Mouse (Mus musculus): ENCODE results near the gene AI837181. TPM values are rescaled to one million over a fixed set of nuclear protein-coding genes. Genes with fewer than 3 reads are reported as not detected.
"Not testable (repeated sequence)": the region's sequence is repeated elsewhere in the genome, so short reads cannot be mapped to it uniquely, and the experiment has no call there.

Gene AI837181
- total and polyA plus RNA-seq, 3 experiments: 10.2 to 59.5 (median 29.8) TPM

DNA sequence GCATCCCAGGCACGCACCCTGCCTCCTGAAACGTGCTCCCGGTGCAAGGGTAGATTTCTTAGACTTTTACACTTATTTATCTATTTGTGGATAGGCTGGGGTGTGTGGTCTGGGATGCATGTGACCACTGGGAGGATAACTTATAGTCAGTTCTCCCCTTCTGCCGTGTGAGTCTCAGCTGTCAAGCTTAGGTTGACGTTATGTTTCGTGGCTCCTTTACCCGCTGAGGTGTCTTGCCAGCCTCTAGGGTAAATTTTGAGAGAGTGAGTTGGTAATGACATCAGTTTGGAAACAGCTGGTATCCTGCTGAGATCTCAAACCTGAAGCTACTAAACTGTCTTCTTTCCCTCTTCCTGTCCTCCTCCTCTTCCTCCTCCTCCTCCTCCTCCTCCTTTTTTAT is 19.0 kb upstream of the AI837181 start:
- H3K9me3 ChIP-seq (replicated peaks): no peaks in the 10 kb centered on the region
- peak overlapping the region; percentile 58 for H3K4me3 ChIP-seq (ENCODE audit: low read depth, low read length)
- peaks cover 40% of the 10 kb centered on the region for H3K4me1 ChIP-seq (ENCODE audit: insufficient read depth, low read depth, low read length)
- no peak for ATAC-seq (ENCODE audit: extremely low read depth, insufficient number of reproducible peaks, low FRiP score, poor library complexity, severe bottlenecking)
- peaks cover 5% of the 10 kb centered on the region; the same call in 1 of the 2 replicates for H3K27me3 ChIP-seq (ENCODE audit: insufficient read depth, low read length)
- no peak for TF ChIP-seq POLR2AphosphoS5 (IDR thresholded peaks at IDR 0.05; ENCODE audit: insufficient replicate concordance, low read depth, low read length)
- TF ChIP-seq GATA1 (IDR thresholded peaks at IDR 0.05; ENCODE audit: borderline replicate concordance, low read length): no peak
- TF ChIP-seq GATA2 (IDR thresholded peaks at IDR 0.05; ENCODE audit: borderline replicate concordance, low read depth, low read length): no peak
- no peak for TF ChIP-seq CTCF (IDR thresholded peaks at IDR 0.05; ENCODE audit: low read depth, low read length)
- no peak for TF ChIP-seq TAL1 (conservative IDR thresholded peaks at IDR 0.05; ENCODE audit: low read depth, low read length)
- H3K36me3 ChIP-seq (replicated peaks): peaks cover 6% of the 10 kb centered on the region
- no peak for DNase-seq (ENCODE audit: low spot score)

DNA sequence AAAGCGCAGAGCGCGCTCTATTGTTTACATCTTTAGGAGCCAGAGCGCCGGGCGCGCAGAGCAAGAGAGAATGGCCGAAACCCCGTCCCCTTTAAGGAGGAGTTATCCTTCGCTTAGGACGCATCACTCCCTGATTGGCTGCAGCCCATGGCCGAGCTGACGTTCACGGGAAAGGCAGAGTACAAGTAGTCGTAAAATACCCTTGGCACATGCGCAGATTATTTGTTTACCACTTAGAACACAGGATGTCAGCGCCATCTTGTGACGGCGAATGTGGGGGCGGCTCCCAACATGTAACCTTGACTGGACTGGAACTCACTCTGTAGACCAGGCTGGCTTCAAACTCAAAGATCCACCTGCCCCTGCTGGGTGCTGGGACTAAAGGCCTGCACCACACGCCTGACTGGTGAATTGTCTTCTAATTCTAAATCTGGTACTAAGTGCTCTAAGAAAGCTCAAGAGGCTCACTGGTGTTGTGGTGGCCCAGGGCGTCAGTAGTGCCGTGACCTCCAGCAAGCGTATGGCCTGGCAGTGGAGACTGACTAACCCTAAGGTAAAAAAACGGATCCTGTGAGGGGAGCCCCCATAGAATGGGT is 18.3 kb upstream of the AI837181 start:
- not testable (repeated sequence) for H3K9me3 ChIP-seq (replicated peaks); DNase-seq (ENCODE audit: low spot score); H3K36me3 ChIP-seq (replicated peaks); H3K27me3 ChIP-seq (ENCODE audit: insufficient read depth, low read length); ATAC-seq (ENCODE audit: extremely low read depth, insufficient number of reproducible peaks, low FRiP score, poor library complexity, severe bottlenecking)
- Histone ChIP-seq H3K4me1 (ENCODE audit: insufficient read depth, low read depth, low read length) (peaks cover 38% of the 10 kb centered on the region), H3K4me3 (ENCODE audit: low read depth, low read length) (peak overlapping the region; percentile 69)

DNA sequence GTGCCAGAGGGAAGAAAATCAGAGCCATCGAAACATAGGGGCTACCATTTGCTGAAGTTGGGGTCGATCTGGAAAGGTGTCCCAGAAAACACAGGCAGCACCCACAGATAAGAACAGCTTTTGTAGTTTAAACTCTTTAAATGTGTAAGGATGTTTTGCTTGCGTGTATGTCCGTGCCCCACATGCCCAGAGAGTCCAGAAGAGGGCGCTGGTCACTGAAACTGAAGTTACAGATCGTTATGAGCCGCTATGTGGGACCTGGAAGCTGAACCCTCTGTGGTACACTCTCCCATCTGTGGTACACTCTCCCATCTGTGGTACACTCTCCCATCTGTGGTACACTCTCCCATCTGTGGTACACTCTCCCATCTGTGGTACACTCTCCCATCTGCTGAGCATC is 17.8 kb upstream of the AI837181 start:
- H3K4me3 ChIP-seq (ENCODE audit: low read depth, low read length): peak overlapping the region; percentile 69
- H3K4me1 ChIP-seq (ENCODE audit: insufficient read depth, low read depth, low read length): peaks cover 36% of the 10 kb centered on the region
- no peak for DNase-seq (ENCODE audit: low spot score)
- H3K36me3 ChIP-seq (replicated peaks): peaks cover 6% of the 10 kb centered on the region
- no peaks in the 10 kb centered on the region for H3K9me3 ChIP-seq (replicated peaks)
- ATAC-seq (ENCODE audit: extremely low read depth, insufficient number of reproducible peaks, low FRiP score, poor library complexity, severe bottlenecking): no peak
- TF ChIP-seq GATA2 (IDR thresholded peaks at IDR 0.05; ENCODE audit: borderline replicate concordance, low read depth, low read length) (no peak), POLR2AphosphoS5 (IDR thresholded peaks at IDR 0.05; ENCODE audit: insufficient replicate concordance, low read depth, low read length) (no peak), CTCF (IDR thresholded peaks at IDR 0.05; ENCODE audit: low read depth, low read length) (peak; percentile 29; the same call in 1 of the 2 replicates), TAL1 (conservative IDR thresholded peaks at IDR 0.05; ENCODE audit: low read depth, low read length) (no peak), GATA1 (IDR thresholded peaks at IDR 0.05; ENCODE audit: borderline replicate concordance, low read length) (no peak)
- peaks cover 8% of the 10 kb centered on the region; the same call in 1 of the 2 replicates for H3K27me3 ChIP-seq (ENCODE audit: insufficient read depth, low read length)

DNA sequence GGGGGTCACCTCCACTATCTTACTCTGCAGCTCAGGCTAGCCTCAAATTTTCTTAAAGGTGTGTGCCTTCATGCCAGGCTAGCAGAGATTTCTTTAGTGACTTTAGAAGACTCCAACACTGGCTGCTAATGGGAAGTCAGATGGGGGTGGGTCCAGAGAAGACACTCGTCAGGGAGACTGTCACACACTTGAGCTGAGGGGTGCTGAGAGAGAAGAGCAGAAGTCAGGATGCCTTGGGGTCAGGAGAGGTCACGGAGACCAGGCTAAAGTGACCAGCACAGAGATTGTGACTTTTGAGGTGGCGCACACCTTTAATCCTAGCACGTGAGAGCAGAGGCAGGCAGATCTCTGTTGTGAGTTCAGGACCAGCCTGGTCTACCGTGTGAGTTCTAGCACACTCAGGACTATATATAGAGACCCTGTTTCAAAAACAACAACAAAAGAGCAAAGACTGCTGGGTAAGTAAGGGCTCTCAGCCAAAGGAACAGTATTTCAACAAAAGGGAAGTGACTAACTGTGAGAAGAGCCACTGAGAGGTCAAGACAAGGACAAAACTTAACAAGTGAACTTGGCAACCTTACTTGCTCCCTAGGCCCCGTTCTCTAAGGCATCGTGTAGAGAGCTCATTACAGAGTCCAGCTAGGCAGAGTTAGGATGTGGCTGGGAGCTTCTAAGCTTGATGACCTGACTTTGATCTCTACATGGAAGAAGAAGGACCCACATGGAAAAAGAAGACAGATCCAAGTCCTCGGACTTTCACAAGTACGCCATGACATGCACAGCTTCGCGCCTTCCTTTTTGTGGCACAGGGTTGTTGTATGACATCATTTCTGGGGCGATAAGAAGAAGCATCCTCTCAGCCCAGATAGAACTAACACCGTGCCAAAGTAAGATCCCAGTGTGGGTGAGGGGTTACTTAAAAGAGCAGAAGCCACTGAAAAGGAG is 16.6 kb upstream of the AI837181 start:
- peaks cover 6% of the 10 kb centered on the region for H3K36me3 ChIP-seq (replicated peaks)
- ATAC-seq (ENCODE audit: extremely low read depth, insufficient number of reproducible peaks, low FRiP score, poor library complexity, severe bottlenecking) (no peak), DNase-seq (ENCODE audit: low spot score) (no peak)
- H3K9me3 ChIP-seq (replicated peaks): no peaks in the 10 kb centered on the region
- H3K4me3 ChIP-seq (ENCODE audit: low read depth, low read length): no peak overlapping the region
- H3K27me3 ChIP-seq (ENCODE audit: insufficient read depth, low read length): peaks cover 8% of the 10 kb centered on the region; the same call in 1 of the 2 replicates
- TF ChIP-seq CTCF (IDR thresholded peaks at IDR 0.05; ENCODE audit: low read depth, low read length): no peak
- H3K4me1 ChIP-seq (ENCODE audit: insufficient read depth, low read depth, low read length): peaks cover 34% of the 10 kb centered on the region

DNA sequence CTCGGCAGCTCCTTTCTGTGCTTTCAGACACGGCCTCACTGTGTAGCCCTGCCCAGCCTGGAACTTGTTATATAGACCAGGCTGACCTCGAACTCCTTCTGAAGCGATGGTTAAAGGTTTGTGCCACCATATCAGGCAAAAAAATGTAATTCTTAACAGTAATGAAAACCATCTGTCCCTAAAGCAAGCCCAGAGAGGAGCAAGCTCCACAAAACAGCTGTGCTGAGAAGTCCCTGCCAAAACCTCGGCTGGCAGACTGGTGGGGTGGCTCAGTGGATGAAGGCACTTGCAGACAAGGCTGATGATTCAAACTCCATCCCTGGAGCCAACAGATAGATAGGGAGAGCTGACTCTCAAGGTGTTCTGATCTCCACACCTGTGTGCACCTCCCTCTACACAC is 15.9 kb upstream of the AI837181 start:
- TF ChIP-seq GATA2 (IDR thresholded peaks at IDR 0.05; ENCODE audit: borderline replicate concordance, low read depth, low read length) (no peak), TAL1 (conservative IDR thresholded peaks at IDR 0.05; ENCODE audit: low read depth, low read length) (no peak), CTCF (IDR thresholded peaks at IDR 0.05; ENCODE audit: low read depth, low read length) (no peak), POLR2AphosphoS5 (IDR thresholded peaks at IDR 0.05; ENCODE audit: insufficient replicate concordance, low read depth, low read length) (no peak), GATA1 (IDR thresholded peaks at IDR 0.05; ENCODE audit: borderline replicate concordance, low read length) (no peak)
- Histone ChIP-seq H3K4me1 (ENCODE audit: insufficient read depth, low read depth, low read length) (peaks cover 34% of the 10 kb centered on the region), H3K36me3 (replicated peaks) (peaks cover 6% of the 10 kb centered on the region), H3K4me3 (ENCODE audit: low read depth, low read length) (no peak overlapping the region), H3K9me3 (replicated peaks) (no peaks in the 10 kb centered on the region), H3K27me3 (ENCODE audit: insufficient read depth, low read length) (peaks cover 8% of the 10 kb centered on the region; the same call in 1 of the 2 replicates)
- no peak for ATAC-seq (ENCODE audit: extremely low read depth, insufficient number of reproducible peaks, low FRiP score, poor library complexity, severe bottlenecking)
- DNase-seq (ENCODE audit: low spot score): no peak

DNA sequence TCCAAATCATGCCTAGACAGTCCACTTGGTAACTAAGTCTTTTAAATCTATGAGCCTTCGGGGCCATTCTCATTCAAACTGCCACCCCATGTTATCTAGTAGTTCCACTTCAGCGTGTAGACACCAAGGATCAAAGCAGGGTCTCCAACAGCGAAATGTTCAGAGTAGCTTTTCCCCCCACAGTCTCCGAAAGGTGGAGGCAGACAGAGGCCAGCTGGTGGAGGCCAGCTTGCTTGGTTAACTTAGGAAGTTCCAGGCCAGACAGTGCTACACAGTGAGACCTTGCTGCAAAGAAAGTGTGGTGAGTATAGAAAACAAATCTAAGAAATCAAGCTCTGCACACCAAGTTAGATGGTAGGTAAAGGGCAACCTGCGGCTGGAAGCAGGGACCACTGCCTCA is 14.3 kb upstream of the AI837181 start:
- TF ChIP-seq POLR2AphosphoS5 (IDR thresholded peaks at IDR 0.05; ENCODE audit: insufficient replicate concordance, low read depth, low read length) (no peak), GATA1 (IDR thresholded peaks at IDR 0.05; ENCODE audit: borderline replicate concordance, low read length) (no peak), CTCF (IDR thresholded peaks at IDR 0.05; ENCODE audit: low read depth, low read length) (no peak), TAL1 (conservative IDR thresholded peaks at IDR 0.05; ENCODE audit: low read depth, low read length) (no peak), GATA2 (IDR thresholded peaks at IDR 0.05; ENCODE audit: borderline replicate concordance, low read depth, low read length) (no peak)
- Histone ChIP-seq H3K4me3 (ENCODE audit: low read depth, low read length) (no peak overlapping the region), H3K36me3 (replicated peaks) (peaks cover 6% of the 10 kb centered on the region), H3K27me3 (ENCODE audit: insufficient read depth, low read length) (peaks cover 12% of the 10 kb centered on the region; the same call in 1 of the 2 replicates), H3K4me1 (ENCODE audit: insufficient read depth, low read depth, low read length) (peaks cover 35% of the 10 kb centered on the region), H3K9me3 (replicated peaks) (no peaks in the 10 kb centered on the region)
- ATAC-seq (ENCODE audit: extremely low read depth, insufficient number of reproducible peaks, low FRiP score, poor library complexity, severe bottlenecking) (no peak), DNase-seq (ENCODE audit: low spot score) (no peak)
